Mouse (Mus musculus) cerebellum, postnatal 10 days (tissue): ENCODE results near the gene Kifc5b.
A peak's percentile ranks its signal among the peaks of the same experiment; 100 is the strongest.
"Not testable (repeated sequence)": the region's sequence is repeated elsewhere in the genome, so short reads cannot be mapped to it uniquely, and the experiment has no call there.

Experiments used
- DNase-seq, 2 experiments: peaks; one replicate each; pipeline ENCODE4 v3.0.0; 2021; ENCODE audit warnings: mixed read lengths in 2 of 2

Kifc5b gene

GRCm38 (mm10) chr17:26919516-26919915, 2.6 kb downstream of the Kifc5b start:
- not testable (repeated sequence) for DNase-seq

GRCm38 (mm10) chr17:26922368-26922767, 5.5 kb downstream of the Kifc5b start:
- DNase-seq, result not testable (repeated sequence)

- DNase-seq, result not testable (repeated sequence)
Observed at GRCm38 (mm10) chr17:26925414-26925813, 8.5 kb downstream of the Kifc5b start.

GRCm38 (mm10) chr17:26931795-26932194, 14.9 kb downstream of the Kifc5b start:
- DNase-seq, result peak; percentile 67 to 72

GRCm38 (mm10) chr17:26932839-26933398, 16.0 kb downstream of the Kifc5b start, which contains the start of gene Phf1:
Gene Phf1 (plus strand): TSS chr17:26933052.
- DNase-seq, result peak; percentile 99

GRCm38 (mm10) chr17:26933419-26933818, 16.5 kb downstream of the Kifc5b start:
- DNase-seq, result no peak

- no peak for DNase-seq
Observed at GRCm38 (mm10) chr17:26933885-26934827, 17.3 kb downstream of the Kifc5b start.

GRCm38 (mm10) chr17:26935027-26935426, 18.1 kb downstream of the Kifc5b start:
- DNase-seq, result no peak

GRCm38 (mm10) chr17:26936453-26936852, 19.6 kb downstream of the Kifc5b start:
- DNase-seq, result no peak

- no peak for DNase-seq
Observed at GRCm38 (mm10) chr17:26936921-26937695, 20.2 kb downstream of the Kifc5b start.

- DNase-seq, result no peak
Observed at GRCm38 (mm10) chr17:26937883-26938695, 21.2 kb downstream of the Kifc5b start.

- DNase-seq, result peak; percentile 63 to 66
Observed at GRCm38 (mm10) chr17:26938731-26939130, 21.8 kb downstream of the Kifc5b start.

- peak; percentile 100 for DNase-seq
Observed at GRCm38 (mm10) chr17:26939178-26939972, 22.5 kb downstream of the Kifc5b start, which contains the start of gene Cuta. Gene Cuta (minus strand): TSS chr17:26939569.

GRCm38 (mm10) chr17:26939973-26940300, 23.0 kb downstream of the Kifc5b start:
- DNase-seq, result no peak

- peak; percentile 89 to 91 for DNase-seq
Observed at GRCm38 (mm10) chr17:26941031-26941789, 24.3 kb downstream of the Kifc5b start, which contains the start of gene Syngap1. Gene Syngap1 (plus strand): TSS chr17:26941253.

- DNase-seq, result peak; percentile 62 to 72
Observed at GRCm38 (mm10) chr17:26941841-26942570, 25.1 kb downstream of the Kifc5b start.

- DNase-seq, result peak in 1 of 2 experiments; percentile 48
Observed at GRCm38 (mm10) chr17:26945824-26946495, 29.1 kb downstream of the Kifc5b start.

- peak; percentile 81 to 85 for DNase-seq
Observed at GRCm38 (mm10) chr17:26946567-26946966, 29.7 kb downstream of the Kifc5b start.
